Mouse (Mus musculus): ENCODE results near the gene Vmn1r189.
"Not testable (repeated sequence)": the region's sequence is repeated elsewhere in the genome, so short reads cannot be mapped to it uniquely, and the experiment has no call there.

- TF ChIP-seq MAX (IDR thresholded peaks at IDR 0.05); CTCF (IDR thresholded peaks at IDR 0.05; ENCODE audit: control insufficient read depth, insufficient read depth, insufficient read length); USF1 (IDR thresholded peaks at IDR 0.05; ENCODE audit: low read depth); MYOG (IDR thresholded peaks at IDR 0.05; ENCODE audit: control insufficient read depth, extremely low read depth, insufficient read length); MYOD1 (IDR thresholded peaks at IDR 0.05; ENCODE audit: control insufficient read depth, insufficient read length, low read depth); CEBPB (IDR thresholded peaks at IDR 0.05; ENCODE audit: low read depth): not testable (repeated sequence)
Measured at GRCm38 (mm10) chr13:22136495-22137293, 31.1 kb upstream of the Vmn1r189 start.
